Mouse (Mus musculus) cerebellum, adult 18-20 months (tissue): ENCODE measurements around the gene Dhdds.
"Not testable (repeated sequence)": the region's sequence is repeated elsewhere in the genome, so short reads cannot be mapped to it uniquely, and the experiment has no call there.

Experiments
- DNase-seq, 2 experiments: peaks; one replicate each; pipeline ENCODE4 v3.0.0; 2021

Gene Dhdds

GRCm38 (mm10) chr4:134002903-134003302 lies 2.2 kb upstream of the Dhdds start:
- DNase-seq: no peak

- no peak for DNase-seq
Observed at GRCm38 (mm10) chr4:134002246-134002645, 1.5 kb upstream of the Dhdds start.

DNA sequence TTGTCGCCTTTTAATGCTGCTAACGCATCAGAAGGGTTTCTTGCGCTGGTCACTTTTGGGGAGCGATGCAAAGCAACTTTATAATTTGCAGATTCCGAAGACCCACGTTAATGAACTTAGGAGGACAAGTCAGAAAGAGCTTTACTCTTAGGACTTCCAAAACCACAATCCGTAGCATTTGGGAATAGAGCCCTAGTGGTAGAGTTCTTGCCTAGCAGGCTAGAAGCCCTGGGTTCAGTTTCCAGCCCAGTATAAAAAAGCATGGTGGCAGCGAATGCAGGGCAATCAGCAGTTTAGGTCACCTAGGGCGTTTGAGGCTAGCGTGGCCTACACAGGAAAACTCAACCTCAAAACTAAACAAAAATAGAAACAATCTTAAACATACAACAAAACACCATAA lies 992 bp upstream of the Dhdds start:
- DNase-seq: no peak

- DNase-seq: no peak
Observed at GRCm38 (mm10) chr4:133994697-133995096, 6.0 kb downstream of the Dhdds start.

GRCm38 (mm10) chr4:133991087-133991660 lies 9.5 kb downstream of the Dhdds start:
- no peak for DNase-seq

DNA sequence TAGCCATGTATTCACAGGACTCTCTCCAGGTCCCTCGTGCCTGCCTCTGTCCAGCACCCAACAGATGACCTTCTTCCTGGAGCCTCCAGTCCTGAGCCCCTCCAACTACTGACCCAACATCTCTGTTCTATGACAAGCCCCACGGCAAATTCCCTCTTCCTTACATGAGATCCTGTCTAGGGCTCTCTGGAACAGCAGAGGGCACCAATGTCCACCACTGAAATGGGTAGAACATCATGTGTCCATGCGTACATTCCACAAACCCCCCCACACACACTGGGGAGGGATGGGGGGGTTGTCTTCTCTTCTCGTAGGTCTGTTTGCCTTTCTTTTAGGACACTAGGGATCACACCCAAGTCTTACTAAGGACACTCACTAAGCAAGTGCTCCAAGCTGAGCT lies 10.7 kb downstream of the Dhdds start:
- no peak for DNase-seq

GRCm38 (mm10) chr4:133988289-133988688 lies 12.4 kb downstream of the Dhdds start:
- DNase-seq: not testable (repeated sequence)

GRCm38 (mm10) chr4:133982936-133983335 lies 17.8 kb downstream of the Dhdds start:
- DNase-seq: no peak

DNA sequence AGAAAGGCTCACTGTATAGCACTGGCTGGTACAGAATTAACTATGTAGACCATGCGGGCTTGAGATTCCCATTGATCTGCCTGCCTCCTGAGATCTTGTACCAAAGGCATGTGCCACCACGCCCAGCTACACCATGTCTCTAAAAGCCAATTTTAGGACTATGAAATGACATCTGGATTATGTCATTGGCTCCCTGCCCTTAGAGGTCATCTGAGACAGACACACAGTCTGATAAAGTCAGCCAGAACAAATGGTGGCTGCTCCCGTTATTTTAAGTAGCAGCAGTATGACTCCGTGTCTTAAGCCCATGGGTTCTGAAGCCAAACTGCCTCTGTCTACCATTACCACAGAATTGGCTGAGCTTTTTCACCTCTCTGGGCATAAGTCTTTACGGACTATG lies 20.2 kb downstream of the Dhdds start:
- DNase-seq: no peak

GRCm38 (mm10) chr4:133978021-133978711 lies 22.6 kb downstream of the Dhdds start:
- DNase-seq: no peak

DNA sequence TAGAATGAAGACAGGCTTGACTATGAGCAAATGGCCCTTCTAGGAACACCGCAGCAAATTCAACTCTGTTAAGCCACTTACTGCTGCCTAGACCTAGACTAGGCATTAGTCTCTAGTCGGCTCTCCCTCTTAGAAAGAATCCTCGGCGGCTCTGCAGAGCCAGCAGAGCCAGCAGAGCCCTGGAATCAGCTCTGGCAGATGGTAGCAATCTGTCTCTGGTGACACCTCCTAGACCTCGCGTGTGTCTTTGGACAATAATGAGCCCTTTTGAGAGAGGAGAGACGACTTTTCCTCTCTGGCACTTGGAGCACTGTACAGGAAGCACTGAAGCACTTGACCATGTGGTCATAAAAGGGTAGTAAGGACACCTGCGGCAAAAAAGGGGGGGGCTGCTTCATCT lies 29.0 kb downstream of the Dhdds start:
- DNase-seq: peak; percentile 26 to 36

- DNase-seq: peak in 1 of 2 experiments; percentile 17
Observed at GRCm38 (mm10) chr4:133970876-133971275, 29.8 kb downstream of the Dhdds start.

GRCm38 (mm10) chr4:133970196-133970595 lies 30.5 kb downstream of the Dhdds start:
- peak; percentile 11 to 19 for DNase-seq

- DNase-seq: peak; percentile 13 to 23
Observed at GRCm38 (mm10) chr4:133969114-133969770, 31.5 kb downstream of the Dhdds start.

GRCm38 (mm10) chr4:133968150-133968921 lies 32.4 kb downstream of the Dhdds start, which contains the start of gene Hmgn2:
Gene Hmgn2, minus strand, starts transcription at chr4:133968650.
- DNase-seq: peak; percentile 43 to 50

DNA sequence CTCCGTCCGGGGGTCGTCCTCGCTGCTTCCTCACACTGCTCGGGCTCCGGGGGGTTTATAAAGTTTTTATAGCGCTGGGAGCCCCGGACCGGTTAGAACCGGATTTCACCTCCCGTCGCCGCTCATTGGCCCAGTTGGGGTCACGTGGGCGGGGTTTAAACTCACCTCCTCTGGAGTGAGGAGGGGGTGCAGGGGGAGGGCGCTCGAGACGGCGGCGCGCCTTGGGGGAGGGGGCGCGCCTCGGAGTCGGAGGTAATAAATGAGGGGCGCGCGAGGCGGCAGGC lies 32.9 kb downstream of the Dhdds start:
- DNase-seq: peak; percentile 91 to 94

GRCm38 (mm10) chr4:133967138-133967865 lies 33.4 kb downstream of the Dhdds start:
- DNase-seq: peak; percentile 97 to 99

- DNase-seq: peak in 1 of 2 experiments; percentile 21
Observed at GRCm38 (mm10) chr4:133966271-133966940, 34.3 kb downstream of the Dhdds start.

GRCm38 (mm10) chr4:133962566-133962965 lies 38.2 kb downstream of the Dhdds start:
- no peak for DNase-seq

DNA sequence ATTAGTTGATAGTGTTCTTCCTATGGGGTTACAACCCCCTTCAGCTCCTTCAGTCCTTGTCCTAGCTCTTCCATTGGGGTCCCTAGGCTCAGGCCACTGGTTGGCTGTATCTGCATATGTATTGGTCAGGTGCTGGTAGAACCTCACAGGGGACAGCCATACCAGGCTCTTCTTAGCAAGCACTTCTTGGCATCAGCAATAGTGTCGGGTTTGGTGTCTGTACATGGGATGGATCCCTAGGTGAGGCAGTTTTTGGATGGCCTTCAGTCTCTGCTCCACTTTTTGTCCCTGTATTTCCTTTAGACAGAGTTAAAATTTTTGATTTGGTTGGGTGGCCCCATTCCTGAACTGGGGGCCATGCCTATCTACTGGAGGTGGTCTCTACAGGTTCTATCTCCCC lies 41.8 kb downstream of the Dhdds start:
- DNase-seq: no peak

GRCm38 (mm10) chr4:133956358-133956757 lies 44.4 kb downstream of the Dhdds start:
- no peak for DNase-seq

- DNase-seq: no peak
Observed at GRCm38 (mm10) chr4:133946736-133947135, 54.0 kb downstream of the Dhdds start.
